Mouse (Mus musculus) lung, adult 2 months (tissue): ENCODE measurements around the gene Stxbp5l.
"Not testable (repeated sequence)": the region's sequence is repeated elsewhere in the genome, so short reads cannot be mapped to it uniquely, and the experiment has no call there.

Experiments
- CTCF ChIP-seq: fragments of 200-500 bp; IDR thresholded peaks from 2 replicates; pipeline ENCODE4 v1.5.1; 2011; ENCODE audit warnings: mild to moderate bottlenecking, low read length, control low read depth; ENCODE audit not compliant: insufficient read depth
- POLR2A ChIP-seq: fragments of 200-500 bp; IDR thresholded peaks from 2 replicates; pipeline ENCODE4 v1.6.1; 2011; ENCODE audit warnings: low read depth, mild to moderate bottlenecking, control low read depth, low read length, borderline replicate concordance; ENCODE audit errors: extremely low read depth

GRCm38 (mm10) chr16:37125190-37125589 is 259.6 kb downstream of the Stxbp5l start:
- TF ChIP-seq CTCF, POLR2A: not testable (repeated sequence)
